Mouse (Mus musculus) stomach, embryonic 15.5 days (tissue): ENCODE measurements at regions not wholly inside any gene's neighbourhood (a gene's known extent, or its start where the extent isn't known, plus 50 kb on each side); places are given as distances from the start of the nearest gene placed in this dataset.

Experiments
- ATAC-seq: fragments of 200-750 bp; cut with Nextera tagmentation; 2 replicates; pipeline ENCODE4 v1.8.0; 2017; ENCODE audit warnings: low read depth, moderate number of reproducible peaks, moderate TSS enrichment; ENCODE audit not compliant: insufficient read depth, low FRiP score
- H3K27ac ChIP-seq: fragments of 300-500 bp; sonication (generic); 2 replicates; pipeline ENCODE4 v1.5.1; 2015; ENCODE audit warnings: mild to moderate bottlenecking, inconsistent platforms
- H3K27me3 ChIP-seq: fragments of 300-500 bp; sonication (generic); replicated peaks from 2 replicates; pipeline ENCODE4 v1.6.1; 2015; ENCODE audit warnings: inconsistent platforms
- H3K36me3 ChIP-seq: fragments of 300-500 bp; sonication (generic); 2 replicates; pipeline ENCODE4 v1.6.1; 2015; ENCODE audit warnings: inconsistent platforms
- H3K4me1 ChIP-seq: fragments of 300-500 bp; sonication (generic); 2 replicates; pipeline ENCODE4 v1.6.1; 2015; ENCODE audit warnings: inconsistent platforms
- H3K4me2 ChIP-seq: fragments of 300-500 bp; sonication (generic); 2 replicates; pipeline ENCODE4 v1.6.1; 2015; ENCODE audit warnings: mild to moderate bottlenecking, inconsistent platforms
- H3K4me3 ChIP-seq: fragments of 300-500 bp; sonication (generic); replicated peaks from 2 replicates; pipeline ENCODE4 v1.5.1; 2015; ENCODE audit warnings: inconsistent platforms
- H3K9ac ChIP-seq: fragments of 300-500 bp; sonication (generic); 2 replicates; pipeline ENCODE4 v1.6.1; 2015; ENCODE audit warnings: inconsistent platforms
- H3K9me3 ChIP-seq: fragments of 300-500 bp; sonication (generic); 2 replicates; pipeline ENCODE4 v1.6.1; 2016; ENCODE audit warnings: inconsistent platforms
- WGBS: fragments of 180-500 bp; shearing (Covaris S2); methylation state at CpG from one replicate; pipeline ENCODE4 v1.1.7; 2015; 5-methylcytosine and 5-hydroxymethylcytosine counted together

DNA sequence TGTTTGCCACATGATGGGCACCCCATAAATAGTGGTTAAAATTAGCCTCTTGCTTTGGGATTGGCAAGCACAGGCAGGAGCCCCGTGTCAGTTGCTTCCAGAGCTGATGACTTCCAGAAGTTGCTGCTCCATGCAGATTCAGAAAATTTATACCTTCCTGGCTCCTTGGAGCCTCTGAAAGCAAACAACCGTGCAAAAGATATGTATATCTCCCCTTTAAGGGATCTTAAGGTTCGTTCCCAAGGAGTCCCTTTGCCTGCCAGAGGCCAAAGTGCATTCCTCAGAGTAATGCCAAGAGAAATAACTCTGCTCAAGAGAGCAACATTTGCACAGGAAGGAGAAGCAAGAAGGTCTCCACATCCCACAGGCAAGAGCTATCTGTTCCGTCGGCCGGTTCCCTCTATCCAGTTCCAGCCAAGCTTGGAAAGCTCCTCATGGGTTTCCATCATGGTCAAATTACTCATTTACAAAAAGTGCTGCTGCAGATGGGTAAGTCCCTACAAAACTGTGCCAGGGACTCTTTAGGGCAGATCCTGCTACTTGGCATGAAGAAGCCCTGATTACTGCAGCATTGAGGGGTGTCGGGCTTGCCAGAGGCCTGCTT, 608.4 kb upstream of the Cdh5 start:
- no peak overlapping the region for H3K4me2 ChIP-seq
- H3K4me1 ChIP-seq = 0 out of 2 replicates have a peak, but pooled peaks cover 2% of the 10 kb centered on the region
- H3K27ac ChIP-seq = peak overlapping the region; percentile 51; the same call in 1 of the 2 replicates
- ATAC-seq = peak; percentile 67; the same call in 1 of the 2 replicates
- no peaks in the 10 kb centered on the region for H3K27me3 ChIP-seq
- no peaks in the 10 kb centered on the region for H3K9me3 ChIP-seq
- H3K36me3 ChIP-seq = no peaks in the 10 kb centered on the region
- no peak overlapping the region for H3K4me3 ChIP-seq
- 44% methylated on average over 7 of the region's 7 CpGs for WGBS
- no peak overlapping the region for H3K9ac ChIP-seq

DNA sequence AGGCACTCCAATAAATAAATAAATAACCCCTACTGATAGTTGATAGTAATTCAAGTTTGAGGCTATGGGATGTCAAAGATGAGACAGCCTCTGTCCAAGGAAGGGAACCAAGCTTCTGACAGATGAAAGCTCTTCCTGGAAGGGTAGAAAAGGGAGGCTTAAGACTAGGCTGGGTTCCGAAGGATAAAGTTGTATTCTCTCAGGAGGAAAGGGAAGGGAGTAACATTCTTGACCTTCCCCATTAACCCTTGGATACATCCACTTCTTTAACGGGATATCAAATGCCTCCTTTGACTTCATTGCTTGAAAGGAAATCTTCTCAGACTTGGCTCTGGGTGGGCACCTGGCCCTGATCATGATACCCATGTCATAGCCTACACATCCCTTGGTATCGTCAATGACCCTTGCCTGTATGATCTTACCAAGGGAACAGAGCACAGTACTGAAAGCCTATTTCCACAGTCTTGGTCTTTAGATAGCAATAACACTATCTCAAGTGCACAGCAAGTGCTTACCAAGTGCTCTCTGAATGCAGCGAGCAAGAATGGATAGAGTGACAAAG, 607.4 kb upstream of the Cdh5 start:
- no peaks in the 10 kb centered on the region for H3K36me3 ChIP-seq
- 79% methylated on average over 4 of the region's 4 CpGs for WGBS
- H3K4me2 ChIP-seq = no peak overlapping the region
- 0 out of 2 replicates have a peak, but pooled peaks cover 2% of the 10 kb centered on the region for H3K4me1 ChIP-seq
- H3K9me3 ChIP-seq = no peaks in the 10 kb centered on the region
- H3K27ac ChIP-seq = no peak overlapping the region
- no peak for ATAC-seq
- no peaks in the 10 kb centered on the region for H3K27me3 ChIP-seq
- no peak overlapping the region for H3K4me3 ChIP-seq
- H3K9ac ChIP-seq = no peak overlapping the region

DNA sequence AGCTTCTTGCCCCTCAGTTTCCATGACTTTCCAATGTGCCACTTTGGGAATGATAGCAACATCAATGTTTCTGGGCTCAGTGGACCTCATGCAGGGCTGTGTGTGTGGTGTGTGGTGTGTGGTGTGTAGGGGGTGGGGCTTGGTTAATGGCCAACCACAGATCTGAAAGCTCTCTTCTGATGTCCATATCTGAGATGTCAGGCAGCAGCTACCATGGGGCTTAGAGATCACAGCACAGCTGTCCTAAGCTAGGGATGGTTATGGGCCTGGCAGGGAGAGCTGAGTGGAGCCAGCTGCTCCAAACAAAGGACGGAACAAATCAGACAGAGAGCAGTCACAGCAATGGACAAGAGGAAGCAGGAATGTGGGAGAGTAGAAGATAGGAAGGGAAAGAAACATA, 606.8 kb upstream of the Cdh5 start:
- ATAC-seq = no peak
- Histone ChIP-seq H3K27me3 (no peaks in the 10 kb centered on the region), H3K36me3 (no peaks in the 10 kb centered on the region), H3K4me2 (no peak overlapping the region), H3K9me3 (no peaks in the 10 kb centered on the region), H3K4me1 (0 out of 2 replicates have a peak, but pooled peaks cover 2% of the 10 kb centered on the region), H3K4me3 (no peak overlapping the region), H3K27ac (no peak overlapping the region), H3K9ac (no peak overlapping the region)
- WGBS = 35% methylated on average over 1 of the region's 1 CpGs

DNA sequence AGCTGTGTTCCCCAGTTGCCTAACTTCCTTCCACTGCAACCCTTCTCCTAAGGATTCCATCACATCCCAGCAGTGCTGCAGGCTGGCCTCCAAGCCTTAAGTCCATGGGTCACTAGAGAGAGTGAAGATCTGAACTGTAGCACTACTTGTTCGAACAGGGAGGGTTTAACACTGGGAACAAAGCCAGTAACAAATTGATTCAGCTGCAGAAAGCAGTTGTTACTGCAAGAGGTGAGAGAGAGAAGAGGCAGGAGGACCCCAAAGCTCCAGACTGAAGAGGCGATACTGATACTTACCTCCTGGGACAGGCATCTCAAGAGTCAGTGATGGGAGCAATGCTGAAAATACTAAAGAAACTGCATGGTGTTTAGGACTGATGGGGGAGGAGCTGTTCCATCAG, 600.1 kb upstream of the Cdh5 start:
- Histone ChIP-seq H3K36me3 (no peaks in the 10 kb centered on the region), H3K9me3 (no peaks in the 10 kb centered on the region), H3K27me3 (no peaks in the 10 kb centered on the region), H3K4me1 (no peaks in the 10 kb centered on the region), H3K4me2 (no peak overlapping the region), H3K9ac (no peak overlapping the region), H3K27ac (no peak overlapping the region), H3K4me3 (no peak overlapping the region)
- ATAC-seq = no peak
- WGBS = 57% methylated on average over 2 of the region's 2 CpGs

DNA sequence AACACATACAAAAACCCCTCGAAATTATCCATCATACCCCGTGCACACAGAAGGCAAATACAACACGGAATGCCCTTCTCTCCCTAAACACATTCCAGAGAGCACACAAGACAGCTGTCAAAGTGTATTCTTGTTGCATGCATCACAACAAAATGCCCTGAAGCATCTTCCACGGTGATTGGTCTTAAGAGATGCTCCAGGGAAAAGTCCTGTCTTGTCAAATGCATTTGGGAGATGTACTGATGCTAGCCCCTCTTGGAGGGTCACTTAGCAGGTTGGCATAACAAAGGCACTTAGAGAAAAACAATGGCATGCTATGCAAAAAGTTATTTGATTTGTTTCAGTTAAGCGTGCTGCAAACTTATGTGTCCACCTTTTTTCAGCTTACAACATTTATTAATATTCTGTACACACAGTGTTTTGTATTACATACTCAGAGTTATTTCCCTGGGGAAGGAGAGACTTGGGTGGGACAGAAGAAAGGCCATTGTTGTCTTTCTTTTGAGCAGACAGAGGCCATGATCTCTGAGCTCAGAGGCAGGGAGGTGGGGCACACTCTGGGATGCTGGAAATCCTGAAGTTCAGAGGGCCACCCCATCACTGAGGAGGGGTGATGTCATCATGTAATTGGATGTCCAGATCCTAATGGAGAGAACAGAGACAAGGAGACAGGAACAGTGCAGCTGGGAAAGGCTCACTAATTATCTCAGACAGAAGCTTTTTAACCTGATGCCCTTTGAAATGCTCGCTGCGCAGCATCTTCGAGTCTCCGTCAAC, 598.2 kb upstream of the Cdh5 start:
- WGBS = 72% methylated on average over 9 of the region's 9 CpGs
- no peak for ATAC-seq
- no peak overlapping the region for H3K4me2 ChIP-seq

DNA sequence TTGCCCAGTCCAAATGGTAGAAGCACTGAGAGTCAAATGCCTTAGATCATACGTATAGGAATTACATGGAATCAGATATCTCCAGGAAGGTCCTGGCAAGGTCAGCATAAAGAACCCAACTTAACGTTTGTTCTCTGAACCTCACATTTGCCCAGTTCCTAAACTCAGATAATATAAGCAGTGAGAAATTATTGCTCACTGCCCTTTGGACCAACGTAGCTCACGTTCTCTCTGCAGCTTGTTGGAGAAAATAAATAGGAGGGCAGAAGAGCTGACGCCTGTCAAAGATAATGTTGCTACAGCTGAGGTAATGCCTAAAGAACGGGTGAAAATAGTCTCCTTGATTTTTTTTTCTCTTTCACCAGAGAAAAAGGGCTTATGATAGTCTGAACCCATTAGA, 595.1 kb upstream of the Cdh5 start:
- no peak for ATAC-seq
- H3K9ac ChIP-seq = no peak overlapping the region
- H3K27me3 ChIP-seq = no peaks in the 10 kb centered on the region
- WGBS = 26% methylated on average over 6 of the region's 6 CpGs
- H3K4me3 ChIP-seq = no peak overlapping the region
- H3K4me1 ChIP-seq = no peaks in the 10 kb centered on the region
- no peaks in the 10 kb centered on the region for H3K36me3 ChIP-seq
- H3K27ac ChIP-seq = no peak overlapping the region
- H3K9me3 ChIP-seq = no peaks in the 10 kb centered on the region
- H3K4me2 ChIP-seq = no peak overlapping the region

More for the DNA sequence above, 598.2 kb upstream of the Cdh5 start:
- no peak overlapping the region for H3K27ac ChIP-seq
- no peaks in the 10 kb centered on the region for H3K9me3 ChIP-seq
- H3K36me3 ChIP-seq = no peaks in the 10 kb centered on the region
- no peak overlapping the region for H3K4me3 ChIP-seq
- no peaks in the 10 kb centered on the region for H3K27me3 ChIP-seq
- no peak overlapping the region for H3K9ac ChIP-seq
- H3K4me1 ChIP-seq = no peaks in the 10 kb centered on the region

DNA sequence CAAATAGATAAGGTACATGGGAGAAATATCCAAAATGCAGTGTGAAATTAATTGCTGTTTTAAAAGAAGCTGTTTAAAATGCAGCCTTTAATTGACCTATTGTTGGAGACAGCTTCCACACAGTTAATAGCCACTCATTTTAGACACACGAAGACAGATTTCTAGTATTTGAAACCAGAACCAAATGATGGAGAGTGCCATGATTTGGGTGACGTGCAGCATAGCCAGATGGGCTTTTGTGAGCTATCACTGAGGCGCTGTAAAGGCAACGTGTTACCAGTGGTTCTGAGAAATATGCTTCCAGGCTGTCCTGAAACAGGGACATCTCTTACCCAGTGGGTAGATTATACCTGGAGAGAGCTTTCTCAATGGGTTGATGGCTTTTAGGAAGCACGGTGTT, 594.4 kb upstream of the Cdh5 start:
- WGBS = 84% methylated on average over 5 of the region's 5 CpGs
- Histone ChIP-seq H3K4me3 (no peak overlapping the region), H3K9ac (no peak overlapping the region), H3K36me3 (no peaks in the 10 kb centered on the region), H3K27ac (no peak overlapping the region), H3K4me2 (no peak overlapping the region), H3K4me1 (no peaks in the 10 kb centered on the region), H3K9me3 (no peaks in the 10 kb centered on the region), H3K27me3 (no peaks in the 10 kb centered on the region)
- no peak for ATAC-seq

DNA sequence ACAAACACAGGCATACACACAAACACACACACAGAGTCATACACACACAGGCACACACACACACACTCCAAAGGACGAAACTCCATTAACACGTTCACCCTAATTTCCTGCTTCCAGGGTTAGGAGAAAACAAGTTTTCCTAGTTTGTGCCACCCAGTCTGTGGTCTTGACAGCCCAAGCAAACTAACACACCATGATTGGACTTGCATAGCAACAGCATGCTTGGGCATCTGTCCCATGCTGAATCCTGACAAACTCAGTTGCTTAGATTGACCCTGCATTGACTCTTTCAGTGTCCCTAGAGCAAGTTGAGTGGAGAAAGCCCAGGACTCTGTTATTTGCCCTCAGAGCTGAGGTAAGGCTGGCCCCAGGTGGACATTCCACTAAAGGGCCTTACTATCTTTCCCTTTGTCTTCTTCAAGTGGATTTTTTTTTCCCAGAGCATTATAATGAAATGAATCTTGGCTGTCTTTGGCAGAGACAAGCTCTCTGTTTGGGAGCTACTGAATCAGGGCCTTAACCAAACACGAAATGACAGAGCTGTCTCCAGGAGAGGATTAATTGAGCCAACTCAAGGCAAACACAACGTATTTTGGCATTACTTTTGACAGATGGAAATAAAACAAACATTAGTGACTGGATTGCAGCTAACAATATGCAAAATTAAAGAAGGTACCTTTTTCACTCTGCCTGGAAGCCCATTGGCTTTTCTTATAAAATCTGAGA, 581.1 kb upstream of the Cdh5 start:
- Histone ChIP-seq H3K27me3 (no peaks in the 10 kb centered on the region), H3K4me1 (no peaks in the 10 kb centered on the region), H3K4me3 (no peak overlapping the region), H3K9ac (no peak overlapping the region), H3K36me3 (no peaks in the 10 kb centered on the region), H3K9me3 (no peaks in the 10 kb centered on the region), H3K4me2 (no peak overlapping the region), H3K27ac (no peak overlapping the region)
- 43% methylated on average over 4 of the region's 4 CpGs for WGBS
- ATAC-seq = no peak; the same call in 1 of the 2 replicates

DNA sequence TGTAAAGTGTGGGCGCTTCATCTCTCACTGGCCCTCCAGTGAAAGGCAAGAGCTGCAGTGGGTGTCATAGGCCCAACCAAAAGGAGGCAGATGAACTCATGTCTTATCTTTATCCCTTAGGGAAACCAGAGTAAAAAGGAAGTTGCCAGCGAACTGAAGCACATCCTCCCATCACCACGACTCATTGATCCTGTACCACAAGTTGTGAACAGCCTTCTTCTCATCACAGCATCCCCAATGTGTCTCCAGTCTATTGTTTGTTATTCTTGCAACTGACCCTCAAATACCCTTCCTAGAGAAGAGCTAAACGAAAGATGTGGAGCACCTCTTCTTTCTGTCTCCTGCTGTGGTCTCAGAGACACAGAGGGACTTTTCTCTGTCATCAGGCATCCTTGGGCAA, 570.5 kb upstream of the Cdh5 start:
- Histone ChIP-seq H3K27ac (no peak overlapping the region), H3K27me3 (no peaks in the 10 kb centered on the region), H3K4me3 (no peak overlapping the region), H3K9me3 (no peaks in the 10 kb centered on the region), H3K4me2 (no peak overlapping the region), H3K4me1 (no peaks in the 10 kb centered on the region), H3K36me3 (no peaks in the 10 kb centered on the region), H3K9ac (no peak overlapping the region)
- whole genome bisulfite sequencing = 58% methylated on average over 4 of the region's 4 CpGs
- no peak for ATAC-seq

DNA sequence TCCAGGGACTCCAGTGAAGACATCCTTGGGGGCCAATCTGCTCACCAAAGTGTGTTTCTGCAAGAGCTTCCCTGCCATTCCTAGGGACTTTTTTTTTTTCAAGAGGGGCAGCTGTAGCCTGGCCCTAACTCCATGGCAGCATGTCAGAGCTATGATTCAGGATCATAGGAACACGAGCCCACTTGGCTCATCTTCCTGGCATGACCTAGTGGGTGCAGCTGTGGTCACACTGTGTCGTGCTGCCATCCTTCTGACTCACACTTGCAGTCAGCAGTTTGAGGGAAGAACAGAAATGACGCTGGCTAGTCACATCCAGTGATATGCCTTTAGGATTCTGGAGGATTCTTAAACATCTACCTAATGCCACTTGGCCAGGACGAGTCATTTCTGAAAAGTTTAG, 566.5 kb upstream of the Cdh5 start:
- H3K4me3 ChIP-seq = no peak overlapping the region
- no peaks in the 10 kb centered on the region for H3K4me1 ChIP-seq
- H3K9ac ChIP-seq = no peak overlapping the region
- no peaks in the 10 kb centered on the region for H3K9me3 ChIP-seq
- H3K4me2 ChIP-seq = no peak overlapping the region
- H3K27ac ChIP-seq = no peak overlapping the region
- WGBS = 81% methylated on average over 4 of the region's 4 CpGs
- H3K27me3 ChIP-seq = no peaks in the 10 kb centered on the region
- ATAC-seq = no peak
- no peaks in the 10 kb centered on the region for H3K36me3 ChIP-seq

DNA sequence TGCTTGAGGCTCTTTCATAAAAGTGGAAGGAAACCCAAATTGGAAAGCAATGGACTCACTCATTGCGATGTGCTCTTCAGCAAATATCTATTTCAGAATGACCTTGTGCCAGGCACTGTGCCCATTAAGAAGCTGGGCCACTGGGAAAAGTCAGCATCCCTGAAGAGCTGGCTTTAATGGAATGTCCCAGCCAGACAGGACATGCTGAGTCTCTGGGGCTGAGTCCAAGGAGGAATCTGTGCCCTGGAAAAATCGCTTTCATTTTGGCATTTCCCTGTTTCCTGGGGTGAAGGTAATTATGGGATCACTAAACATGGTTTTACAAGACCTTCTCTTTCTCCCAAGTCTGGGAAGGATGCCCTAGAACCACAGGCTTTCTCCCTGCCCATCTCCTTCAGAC, 564.6 kb upstream of the Cdh5 start:
- Histone ChIP-seq H3K27ac (no peak overlapping the region), H3K9ac (no peak overlapping the region), H3K4me3 (no peak overlapping the region), H3K36me3 (no peaks in the 10 kb centered on the region), H3K4me1 (no peaks in the 10 kb centered on the region), H3K27me3 (no peaks in the 10 kb centered on the region), H3K4me2 (no peak overlapping the region), H3K9me3 (no peaks in the 10 kb centered on the region)
- ATAC-seq = no peak
- 72% methylated on average over 2 of the region's 2 CpGs for WGBS

DNA sequence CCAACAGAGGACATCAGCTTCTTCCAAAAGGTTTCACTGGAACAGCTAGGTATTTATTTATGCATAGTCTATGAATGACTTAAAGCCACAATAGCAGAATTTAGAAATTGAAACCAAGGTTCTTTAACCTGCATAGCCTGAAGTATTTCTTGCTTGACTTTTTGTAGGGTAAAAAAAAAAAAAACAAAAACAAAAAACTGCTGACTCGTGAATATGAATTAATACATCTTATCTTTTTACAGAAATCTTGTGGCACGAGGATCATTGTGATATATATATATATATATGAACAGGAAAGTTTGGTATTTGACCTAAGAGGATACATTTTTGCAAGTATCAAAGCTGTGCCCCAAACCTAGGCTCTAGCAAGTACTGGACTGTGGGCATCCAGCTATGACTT, 559.5 kb upstream of the Cdh5 start:
- Histone ChIP-seq H3K4me2 (no peak overlapping the region), H3K9me3 (no peaks in the 10 kb centered on the region), H3K36me3 (no peaks in the 10 kb centered on the region), H3K9ac (no peak overlapping the region), H3K27ac (no peak overlapping the region), H3K4me3 (no peak overlapping the region), H3K4me1 (no peaks in the 10 kb centered on the region), H3K27me3 (no peaks in the 10 kb centered on the region)
- WGBS = 74% methylated on average over 2 of the region's 2 CpGs
- ATAC-seq = no peak
